Mouse (Mus musculus): Measurements from ENCODE around the gene Wdr43. TPM values are rescaled to one million over a fixed set of nuclear protein-coding genes. Genes with fewer than 3 reads are reported as not detected.
A peak's percentile ranks its signal among the peaks of the same experiment; 100 is the strongest.

The Wdr43 gene
- polyA plus RNA-seq (2015; fragmentation: Nextera tagmentation; extraction: Ambion mirVana), result 55.2 and 57.4 TPM in 2 replicates

DNA sequence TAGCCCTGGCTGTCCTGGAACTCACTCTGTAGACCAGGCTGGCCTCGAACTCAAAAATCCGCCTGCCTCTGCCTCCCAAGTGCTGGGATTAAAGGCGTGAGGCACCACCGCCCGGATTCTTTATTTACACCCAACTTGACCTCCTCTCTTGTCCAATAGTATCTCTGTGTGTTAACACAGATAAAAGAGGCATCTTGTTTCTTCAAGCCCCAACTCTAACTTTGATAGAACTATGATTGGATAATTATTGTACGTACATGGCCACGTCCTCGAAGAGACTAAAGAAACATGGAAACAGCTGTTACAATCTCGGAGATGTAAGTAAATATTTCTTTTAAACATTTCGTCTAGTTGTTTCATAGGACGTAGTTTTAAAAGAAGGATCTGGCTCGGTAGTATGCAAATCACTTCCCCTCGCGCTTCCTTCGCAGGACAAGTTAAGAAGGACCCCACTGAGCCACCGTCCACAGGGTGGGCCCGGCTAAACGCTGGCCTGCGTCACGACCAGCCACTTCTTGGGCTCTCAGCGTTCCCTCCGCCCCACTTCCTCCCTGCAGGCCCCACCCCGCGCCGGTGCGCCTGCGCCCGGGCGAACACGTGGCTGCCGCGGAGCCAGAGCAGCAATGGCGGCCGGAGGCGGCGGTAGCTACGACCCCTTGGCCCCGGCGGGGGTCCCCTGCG is at the start of gene Wdr43:
Wdr43 (plus strand) TSS at position 258 of the 681 bp plus-strand sequence.
- Histone ChIP-seq H3K27me3 (no peaks in the 10 kb centered on the region), H3K27ac (replicated peaks) (peak within 1 kb of the TSS; percentile 47; the same call in 1 of the 2 replicates), H3K4me2 (replicated peaks) (peak within 1 kb of the TSS; percentile 69), H3K9ac (replicated peaks) (peak within 1 kb of the TSS; percentile 85), H3K9me3 (no peaks in the 10 kb centered on the region), H3K4me1 (peaks cover 24% of the 10 kb centered on the region), H3K4me3 (peak within 1 kb of the TSS; percentile 96), H3K36me3 (peaks cover 3% of the 10 kb centered on the region; the same call in 1 of the 2 replicates)
- WGBS, result 6% methylated on average over 40 of the region's 40 CpGs
- ATAC-seq (replicated peaks), result peak; percentile 100

DNA sequence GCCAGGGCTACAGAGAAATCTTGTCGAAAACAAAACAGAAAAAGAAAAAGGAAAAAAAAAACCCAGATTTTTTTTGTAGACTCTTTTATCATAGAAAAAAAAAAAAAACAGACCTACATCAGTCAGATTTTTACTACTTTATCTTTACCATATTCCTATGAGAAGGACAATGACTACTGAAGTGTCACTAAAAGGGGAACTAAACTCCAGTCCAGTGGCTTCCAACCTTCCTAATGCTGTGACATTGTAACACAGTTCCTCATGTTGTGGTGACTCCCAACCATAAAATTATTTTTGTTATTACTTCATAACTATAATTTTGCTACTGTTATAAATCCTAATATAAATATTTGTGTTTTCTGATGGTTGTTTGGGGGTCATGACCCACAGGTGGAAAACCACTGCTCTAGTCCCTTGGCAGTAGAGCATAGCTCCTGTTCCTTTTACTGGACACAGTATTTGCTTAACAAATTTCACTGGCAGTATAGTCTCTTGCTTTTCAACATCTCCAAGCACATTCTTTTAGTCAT is 36.5 kb upstream of the Wdr43 start:
- whole genome bisulfite sequencing, result 88% methylated on average over 1 of the region's 1 CpGs

DNA sequence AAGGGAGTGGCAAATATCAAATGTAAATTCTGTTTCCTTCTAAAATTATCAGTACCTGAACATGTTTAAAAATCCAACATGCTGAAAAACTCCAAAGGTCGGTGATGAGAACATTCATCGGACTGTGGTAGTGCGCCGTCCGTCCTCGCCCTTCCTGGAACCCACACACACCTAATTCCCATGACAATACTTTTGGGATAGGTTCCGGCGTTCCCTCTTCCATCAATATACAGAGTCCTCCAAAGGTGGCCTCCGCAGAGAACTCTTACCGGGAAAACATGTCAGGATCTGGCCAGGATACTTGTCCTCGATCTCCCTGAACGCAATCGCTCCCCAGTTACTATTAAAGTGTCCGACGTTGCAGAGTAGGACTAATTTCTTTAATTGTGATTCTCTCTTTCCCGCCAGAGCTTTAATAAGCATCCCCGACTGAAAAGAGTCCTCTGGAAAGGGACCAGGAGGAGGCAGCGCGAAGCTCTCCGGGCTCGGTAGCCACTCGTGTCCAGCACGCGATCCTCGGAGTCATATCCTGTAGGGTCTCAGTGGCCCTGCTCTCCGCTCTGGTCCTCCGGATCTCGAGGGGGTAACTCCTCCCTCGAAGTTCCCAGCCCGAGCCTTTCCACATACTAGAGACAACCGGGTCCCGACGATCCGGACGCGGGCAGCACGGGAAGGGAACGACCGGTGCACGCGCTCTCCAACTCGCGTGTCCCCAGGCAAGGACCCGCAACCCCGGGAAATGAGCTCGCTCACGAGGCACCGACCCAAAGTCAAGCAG is 17.6 kb upstream of the Wdr43 start:
- under 1% methylated on average over 48 of the region's 48 CpGs for WGBS
- Histone ChIP-seq H3K36me3 (no peaks in the 10 kb centered on the region), H3K4me1 (peaks cover 28% of the 10 kb centered on the region), H3K4me3 (peak overlapping the region; percentile 76), H3K9ac (replicated peaks) (peak overlapping the region; percentile 68), H3K9me3 (no peaks in the 10 kb centered on the region), H3K4me2 (replicated peaks) (peak overlapping the region; percentile 86), H3K27me3 (no peaks in the 10 kb centered on the region), H3K27ac (replicated peaks) (peak overlapping the region; percentile 64)
- peak; percentile 80 for ATAC-seq (replicated peaks)

More for the DNA sequence above, 36.5 kb upstream of the Wdr43 start:
- no peaks in the 10 kb centered on the region for H3K9me3 ChIP-seq
- H3K4me1 ChIP-seq, result no peaks in the 10 kb centered on the region
- H3K36me3 ChIP-seq, result no peaks in the 10 kb centered on the region
- H3K27me3 ChIP-seq, result no peaks in the 10 kb centered on the region
- no peak overlapping the region for H3K27ac ChIP-seq (replicated peaks)
- H3K4me2 ChIP-seq (replicated peaks), result no peak overlapping the region
- no peak overlapping the region for H3K4me3 ChIP-seq
- ATAC-seq (replicated peaks), result no peak
- H3K9ac ChIP-seq (replicated peaks), result no peak overlapping the region

DNA sequence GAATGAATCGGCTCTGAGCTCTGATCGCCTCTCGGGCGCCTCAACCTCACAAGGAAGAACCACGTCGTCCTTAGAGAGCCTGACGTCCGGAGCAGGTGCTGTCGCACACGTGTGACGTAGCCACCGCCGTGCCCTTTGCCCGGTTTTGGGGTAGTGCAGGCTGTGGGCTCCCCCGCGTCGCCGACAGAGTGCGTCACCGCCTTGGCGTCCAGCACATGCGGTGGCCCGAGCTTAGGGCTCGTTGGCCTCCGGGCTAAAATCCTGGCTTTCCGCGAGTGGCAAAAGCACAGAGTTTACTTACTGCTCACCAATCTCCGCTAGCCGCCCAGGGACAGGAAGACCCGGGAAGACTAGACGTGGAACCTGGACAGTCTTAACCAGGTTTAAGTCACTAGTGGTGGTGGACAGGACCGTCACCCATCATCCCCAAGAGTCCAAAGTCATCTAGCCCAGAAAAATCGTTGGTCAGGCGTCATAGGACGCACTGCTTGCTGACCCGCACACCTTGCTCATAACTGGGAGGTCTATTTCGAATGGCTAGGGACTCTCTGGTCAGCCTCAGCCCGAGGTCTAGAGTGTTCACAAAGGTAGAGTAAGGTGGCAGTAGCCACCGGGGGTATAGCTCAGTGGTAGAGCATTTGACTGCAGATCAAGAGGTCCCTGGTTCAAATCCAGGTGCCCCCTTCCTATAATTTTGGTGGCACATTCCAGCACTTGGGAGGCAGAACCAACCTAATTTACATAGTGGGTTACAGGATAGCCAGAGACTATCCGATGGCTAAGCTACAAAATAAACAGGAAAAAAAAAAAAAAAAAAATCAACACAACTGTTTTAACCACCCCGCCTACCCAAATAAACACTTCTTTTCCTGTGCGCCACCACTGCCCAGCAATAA is 16.8 kb upstream of the Wdr43 start:
- peak overlapping the region; percentile 68 for H3K9ac ChIP-seq (replicated peaks)
- 5% methylated on average over 42 of the region's 42 CpGs for WGBS

DNA sequence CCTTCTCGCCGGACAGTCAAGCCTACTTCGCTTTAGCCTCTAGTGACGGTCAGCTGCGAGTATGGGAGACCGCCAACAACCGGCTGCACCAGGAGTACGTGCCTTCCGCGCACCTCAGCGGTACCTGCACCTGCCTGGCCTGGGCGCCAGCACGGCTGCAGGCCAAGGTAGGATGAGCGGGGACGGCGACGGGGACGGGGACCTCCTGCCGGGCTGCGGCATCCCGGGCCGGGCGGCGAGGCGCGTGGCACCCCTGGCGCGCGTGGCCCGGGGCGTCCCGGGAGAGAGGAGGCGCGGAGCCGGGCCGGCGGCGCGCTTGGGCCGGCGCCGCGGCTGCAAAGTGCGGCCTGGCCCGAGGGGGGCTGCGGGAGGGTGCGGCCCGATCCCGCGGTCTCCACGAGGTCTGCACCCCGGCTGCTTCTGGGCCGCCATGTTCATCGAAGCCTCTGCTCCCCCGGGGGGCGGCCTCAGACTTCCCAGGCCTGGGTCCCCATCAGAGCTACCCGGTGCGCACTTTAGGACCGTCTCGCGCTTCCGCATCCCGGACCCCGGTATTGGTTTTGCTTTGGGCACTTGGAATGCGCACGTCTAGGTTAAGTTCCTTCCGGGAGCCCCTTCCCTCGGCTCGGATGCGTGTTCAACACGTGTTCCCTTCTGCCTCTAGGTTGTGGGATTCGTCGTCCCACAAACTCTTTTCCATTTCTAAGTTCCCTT is 781 bp downstream of the Wdr43 start:
- Histone ChIP-seq H3K27ac (replicated peaks) (peak overlapping the region; percentile 47; the same call in 1 of the 2 replicates), H3K4me2 (replicated peaks) (peak overlapping the region; percentile 69), H3K4me1 (peaks cover 24% of the 10 kb centered on the region), H3K9me3 (no peaks in the 10 kb centered on the region), H3K27me3 (no peaks in the 10 kb centered on the region), H3K4me3 (peak overlapping the region; percentile 96), H3K36me3 (peaks cover 3% of the 10 kb centered on the region; the same call in 1 of the 2 replicates), H3K9ac (replicated peaks) (peak overlapping the region; percentile 85)
- ATAC-seq (replicated peaks), result peak; percentile 83
- WGBS, result under 1% methylated on average over 68 of the region's 73 CpGs

More for the DNA sequence above, 16.8 kb upstream of the Wdr43 start:
- Histone ChIP-seq H3K27ac (replicated peaks) (peak overlapping the region; percentile 64), H3K36me3 (no peaks in the 10 kb centered on the region), H3K9me3 (no peaks in the 10 kb centered on the region), H3K4me2 (replicated peaks) (peak overlapping the region; percentile 86), H3K4me3 (peak overlapping the region; percentile 76), H3K27me3 (no peaks in the 10 kb centered on the region), H3K4me1 (peaks cover 28% of the 10 kb centered on the region)
- peak; percentile 99 for ATAC-seq (replicated peaks)

DNA sequence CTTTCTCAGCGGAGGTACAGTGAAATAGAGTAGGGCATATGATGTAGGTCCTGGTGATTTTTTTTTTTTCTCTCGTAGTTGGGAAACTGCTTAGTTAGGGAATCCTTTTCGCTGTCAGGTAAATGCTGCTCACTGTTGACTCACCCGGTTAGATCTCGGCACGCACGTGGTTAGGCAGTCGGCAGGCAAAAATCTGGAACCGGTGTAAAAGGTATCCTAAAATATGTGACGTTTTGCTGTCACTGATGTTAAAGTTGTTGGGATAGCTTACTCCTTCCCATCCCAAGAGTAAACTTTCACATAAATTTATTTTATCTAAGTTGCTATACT is 1.3 kb downstream of the Wdr43 start:
- H3K36me3 ChIP-seq, result peaks cover 3% of the 10 kb centered on the region; the same call in 1 of the 2 replicates
- H3K4me2 ChIP-seq (replicated peaks), result peak overlapping the region; percentile 69
- H3K9me3 ChIP-seq, result no peaks in the 10 kb centered on the region
- H3K27me3 ChIP-seq, result no peaks in the 10 kb centered on the region
- H3K4me1 ChIP-seq, result peaks cover 24% of the 10 kb centered on the region
- H3K4me3 ChIP-seq, result peak overlapping the region; percentile 96
- H3K9ac ChIP-seq (replicated peaks), result peak overlapping the region; percentile 85
- ATAC-seq (replicated peaks), result no peak
- WGBS, result 0% methylated on average over 10 of the region's 10 CpGs
- H3K27ac ChIP-seq (replicated peaks), result no peak overlapping the region

DNA sequence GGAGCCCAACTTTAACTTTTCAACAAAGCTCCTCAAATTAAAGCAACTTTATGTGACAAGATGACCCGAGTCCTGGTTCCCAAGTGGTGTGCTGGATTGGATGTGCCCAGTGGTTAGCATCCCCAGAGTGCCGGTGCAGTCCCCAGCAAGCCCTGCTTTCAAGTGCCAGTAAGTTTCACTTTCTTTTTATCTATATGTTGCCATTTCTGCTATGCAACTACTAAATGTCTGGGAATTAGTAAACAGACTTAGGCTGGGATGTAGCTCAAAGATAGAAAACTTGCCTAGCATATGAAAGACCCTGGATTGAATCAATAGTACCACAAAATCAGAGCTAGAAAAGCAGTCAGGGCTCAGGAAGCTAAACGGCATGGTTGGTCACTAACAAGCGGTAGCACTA is 2.3 kb downstream of the Wdr43 start:
- Histone ChIP-seq H3K36me3 (peaks cover 3% of the 10 kb centered on the region; the same call in 1 of the 2 replicates), H3K27me3 (no peaks in the 10 kb centered on the region), H3K4me3 (no peak overlapping the region), H3K9ac (replicated peaks) (no peak overlapping the region), H3K4me1 (peaks cover 24% of the 10 kb centered on the region), H3K9me3 (no peaks in the 10 kb centered on the region), H3K27ac (replicated peaks) (no peak overlapping the region), H3K4me2 (replicated peaks) (peak overlapping the region; percentile 5; the same call in 1 of the 2 replicates)
- 82% methylated on average over 4 of the region's 4 CpGs for WGBS
- no peak for ATAC-seq (replicated peaks)

DNA sequence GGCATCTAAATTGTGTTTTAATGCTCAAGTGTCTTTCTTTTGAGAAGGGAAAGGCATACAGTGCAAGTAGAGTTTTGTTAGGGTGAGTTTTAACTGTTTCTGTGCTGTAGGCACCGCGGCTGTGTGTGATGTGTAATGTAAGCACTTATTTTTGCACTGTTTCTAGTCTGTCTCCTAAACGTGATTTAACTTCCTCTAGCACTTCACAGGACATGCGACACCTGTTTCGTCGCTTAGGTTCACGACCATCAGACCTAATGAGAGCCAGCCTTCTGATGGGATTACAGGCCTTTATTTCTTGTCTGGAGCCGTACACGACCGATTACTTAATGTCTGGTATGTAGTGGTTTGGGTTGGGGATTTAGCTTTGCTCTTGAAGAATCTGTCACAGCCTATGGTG is 16.1 kb downstream of the Wdr43 start:
- Histone ChIP-seq H3K4me3 (no peak overlapping the region), H3K9me3 (no peaks in the 10 kb centered on the region), H3K27ac (replicated peaks) (no peak overlapping the region), H3K9ac (replicated peaks) (no peak overlapping the region), H3K4me1 (no peaks in the 10 kb centered on the region), H3K4me2 (replicated peaks) (no peak overlapping the region), H3K36me3 (peaks cover 69% of the 10 kb centered on the region), H3K27me3 (no peaks in the 10 kb centered on the region)
- ATAC-seq (replicated peaks), result no peak
- 87% methylated on average over 10 of the region's 10 CpGs for WGBS

DNA sequence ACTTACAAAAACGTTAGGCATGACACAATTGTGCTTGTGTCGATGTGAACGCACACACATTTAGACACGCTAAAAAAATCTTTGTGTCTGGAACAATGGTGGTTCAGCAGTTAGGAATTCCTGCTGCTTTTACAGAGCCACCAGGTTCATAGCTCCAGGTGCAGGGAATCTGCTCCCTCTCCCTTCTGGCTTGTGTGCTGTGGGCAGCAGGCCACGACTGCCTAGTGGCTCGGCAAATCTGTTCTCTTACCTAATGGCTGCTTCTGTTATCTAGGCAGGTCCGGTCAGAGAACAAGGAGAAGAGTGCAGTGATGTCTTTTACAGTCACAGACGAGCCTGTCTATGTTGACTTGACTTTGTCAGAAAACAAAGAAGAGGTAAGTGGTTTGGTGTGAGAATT is 17.7 kb downstream of the Wdr43 start:
- peaks cover 67% of the 10 kb centered on the region for H3K36me3 ChIP-seq
- H3K4me3 ChIP-seq, result no peak overlapping the region
- no peaks in the 10 kb centered on the region for H3K9me3 ChIP-seq
- no peak overlapping the region for H3K27ac ChIP-seq (replicated peaks)
- H3K4me2 ChIP-seq (replicated peaks), result no peak overlapping the region
- H3K27me3 ChIP-seq, result no peaks in the 10 kb centered on the region
- ATAC-seq (replicated peaks), result no peak
- 88% methylated on average over 8 of the region's 8 CpGs for WGBS
- H3K9ac ChIP-seq (replicated peaks), result no peak overlapping the region
- H3K4me1 ChIP-seq, result no peaks in the 10 kb centered on the region

DNA sequence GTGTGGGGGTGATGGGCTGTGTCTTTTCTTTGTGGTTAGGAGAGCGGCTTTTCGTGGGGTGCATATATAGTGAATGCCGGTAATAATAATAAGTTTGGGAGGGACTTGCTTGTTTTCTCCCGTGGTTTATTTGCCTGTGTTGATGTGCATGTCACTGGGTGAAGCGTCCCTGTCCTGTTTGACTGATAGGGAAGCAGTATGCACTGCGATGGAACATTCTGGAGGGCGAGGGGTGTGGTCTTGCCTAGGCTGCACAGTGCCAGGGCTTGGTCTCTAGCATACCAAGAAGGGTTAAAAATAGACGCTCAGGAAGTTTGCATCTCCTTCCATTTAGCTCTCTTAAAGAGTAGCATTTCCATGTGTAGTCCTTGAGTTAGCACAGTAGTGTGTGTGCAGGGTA is 21.1 kb downstream of the Wdr43 start:
- Histone ChIP-seq H3K36me3 (peaks cover 78% of the 10 kb centered on the region), H3K9me3 (no peaks in the 10 kb centered on the region), H3K4me1 (no peaks in the 10 kb centered on the region), H3K4me3 (no peak overlapping the region), H3K4me2 (replicated peaks) (no peak overlapping the region), H3K9ac (replicated peaks) (no peak overlapping the region), H3K27me3 (no peaks in the 10 kb centered on the region), H3K27ac (replicated peaks) (no peak overlapping the region)
- no peak for ATAC-seq (replicated peaks)
- WGBS, result 89% methylated on average over 8 of the region's 8 CpGs

DNA sequence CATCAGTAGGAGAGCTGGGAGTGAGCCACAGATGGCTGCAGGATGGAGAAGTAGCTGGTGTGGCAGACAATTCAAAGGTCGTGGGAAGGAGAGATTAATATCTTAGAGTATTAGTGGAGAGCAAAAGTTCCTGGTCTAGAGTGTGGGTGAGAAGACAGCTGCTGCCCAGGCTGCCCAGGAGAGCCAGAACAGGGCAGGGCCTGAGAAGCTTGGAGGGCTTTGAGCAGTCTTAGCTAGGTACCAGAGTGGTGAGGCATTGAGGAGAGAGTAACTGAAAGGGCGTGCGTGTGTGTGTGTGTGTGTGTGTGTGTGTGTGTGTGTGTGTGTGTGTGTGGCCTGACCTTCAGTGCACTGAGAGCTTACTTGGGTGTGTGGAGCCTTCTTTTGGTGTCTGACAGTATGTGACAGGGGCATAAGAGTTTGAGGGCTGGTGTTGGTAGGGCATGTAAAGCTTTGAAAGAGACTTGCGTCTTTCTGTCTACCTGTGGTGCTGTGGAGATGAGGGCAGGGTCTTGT is 22.1 kb downstream of the Wdr43 start:
- ATAC-seq (replicated peaks), result no peak
- Histone ChIP-seq H3K9ac (replicated peaks) (no peak overlapping the region), H3K4me1 (no peaks in the 10 kb centered on the region), H3K27me3 (no peaks in the 10 kb centered on the region), H3K4me3 (no peak overlapping the region), H3K36me3 (peaks cover 81% of the 10 kb centered on the region), H3K9me3 (no peaks in the 10 kb centered on the region), H3K27ac (replicated peaks) (no peak overlapping the region), H3K4me2 (replicated peaks) (no peak overlapping the region)
- WGBS, result 93% methylated on average over 4 of the region's 4 CpGs
